In the genomic region with DNA sequence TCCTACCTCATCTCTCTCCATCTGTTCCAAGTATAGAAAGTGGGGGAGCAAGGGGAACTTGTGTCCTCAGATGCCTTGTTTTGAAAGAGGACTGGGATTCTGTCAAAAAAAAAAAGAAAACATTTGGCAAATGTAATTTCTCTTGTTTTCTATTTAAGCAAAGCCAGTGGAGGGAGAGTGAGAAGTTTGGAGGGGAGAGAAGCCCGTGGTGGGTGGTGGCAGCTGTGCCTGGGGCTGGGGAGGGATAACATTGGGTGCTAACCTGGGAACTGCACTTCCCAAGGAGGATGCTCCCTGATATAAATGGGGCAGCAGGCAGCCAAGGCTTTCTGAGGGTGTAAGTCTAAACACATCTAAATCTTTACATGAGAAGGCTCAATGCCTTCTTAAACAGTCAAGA, we compare ENCODE assay signal across 18 mouse cellular contexts. TPM values are rescaled to one million over a fixed set of nuclear protein-coding genes. Genes with fewer than 3 reads are reported as not detected.
DNase-seq lines count a peak whose midpoint lies in the region; TF ChIP-seq lines count a peak whose summit lies in the region.
"Had no signal": no experiment of that assay in that cellular context is flagged by ENCODE, and none has a peak within 500 bp of the region (broad histone marks: within the 10 kb centered on the region; RNA-seq: fewer than 3 reads in every experiment).

No protein-coding gene starts in this region.

- DNase-seq in gastrocnemius, adult 2 months: no peak
- no peak for DNase-seq in gastrocnemius, adult 18-20 months (ENCODE audit: low spot score)
- DNase-seq in lung, postnatal 10 days: peak; percentile 22
- DNase-seq in lung, adult 18-20 months: no peak
- DNase-seq in brain, adult 2 months (ENCODE audit: low read depth, low spot score): peak; percentile 26
- no peak for DNase-seq in kidney, adult 11 months
- no peak for DNase-seq in spleen, postnatal 14 days (ENCODE audit: low spot score in 2 of 2)
- DNase-seq: adrenal gland, adult 8-10 months; adrenal gland, postnatal 14 days; adrenal gland, postnatal 36 days; cerebellum, adult 11 months; cerebellum, adult 18-20 months; cerebellum, adult 8-10 months; cerebellum, adult 9-11 months; cerebellum, postnatal 25 days; forebrain, postnatal 0 days had no signal

- peak overlapping the region; percentile 13; the same call in 1 of the 2 replicates for H3K27ac ChIP-seq in gastrocnemius, adult 2 months
- H3K27ac ChIP-seq: forebrain, embryonic 13.5 days; forebrain, embryonic 15.5 days had no signal

- no peak overlapping the region for H3K4me3 ChIP-seq in gastrocnemius, adult 2 months
- H3K4me3 ChIP-seq: forebrain, embryonic 13.5 days; forebrain, embryonic 15.5 days had no signal

- no peak for TF ChIP-seq CTCF in gastrocnemius, adult 2 months (IDR thresholded peaks at IDR 0.05)

- intact Hi-C loops in gastrocnemius, adult 2 months (cut with DNase I): no loop called here

RNA-seq across cellular contexts. Expression of a gene that starts 37.2 kb away (rescaled TPM):
- total RNA-seq in gastrocnemius, adult 2 months (2021): 1 to 10 TPM in 1 of 2 experiments, under 1 TPM in 1; 0.86 to 1.1 TPM
- total RNA-seq in gastrocnemius, adult 18-20 months (2021): under 1 TPM; 0.94 to 1.00 TPM

Comparison
In these comparisons a context has a peak if more than half of its experiments do, and no peak if none do; other contexts are left out.
1. DNase-seq: peak in lung, postnatal 10 days (single experiment) and brain, adult 2 months (single experiment); none in gastrocnemius, adult 2 months (single experiment), gastrocnemius, adult 18-20 months (single experiment), lung, adult 18-20 months (0 of 2), kidney, adult 11 months (single experiment) and spleen, postnatal 14 days (0 of 2).